29 mouse cellular contexts compared by ENCODE assay signal in the genomic region with DNA sequence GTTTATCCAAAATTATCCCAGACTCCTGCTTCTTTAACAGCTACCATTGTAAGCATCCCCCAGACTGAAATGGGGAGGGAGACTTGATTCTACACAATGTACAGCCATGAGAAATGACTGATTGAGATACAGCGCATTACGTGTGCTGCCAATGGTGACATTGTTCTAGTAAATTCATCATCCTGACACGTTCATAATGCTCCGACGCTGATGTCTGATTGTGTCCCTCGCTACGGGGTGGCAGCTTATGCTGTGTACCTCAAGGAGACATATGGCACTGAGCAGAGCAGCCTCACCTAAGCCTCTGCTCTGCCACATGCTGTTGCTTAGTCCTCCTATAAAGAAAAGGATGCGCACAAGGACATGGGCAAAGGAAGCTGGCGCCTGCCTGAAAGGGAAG.
DNase-seq lines count a peak whose midpoint lies in the region; ATAC-seq lines count a peak whose summit lies in the region.
"Had no signal": no experiment of that assay in that cellular context is flagged by ENCODE, and none has a peak within 500 bp of the region (broad histone marks: within the 10 kb centered on the region; RNA-seq: fewer than 3 reads in every experiment).

No protein-coding gene starts in this region.

- 45% methylated on average over 9 of the region's 9 CpGs for WGBS in hindbrain, embryonic 12.5 days
- 38% methylated on average over 9 of the region's 9 CpGs for WGBS in hindbrain, embryonic 15.5 days
- WGBS in neural tube, embryonic 13.5 days, result 31% methylated on average over 9 of the region's 9 CpGs

- H3K27ac ChIP-seq in hindbrain, embryonic 12.5 days, result 0 out of 2 replicates have a peak overlapping the region, but pooled peaks have one; percentile 52
- no peak overlapping the region for H3K27ac ChIP-seq in hindbrain, embryonic 15.5 days (replicated peaks)
- H3K27ac ChIP-seq in neural tube, embryonic 13.5 days (replicated peaks), result no peak overlapping the region; the same call in 1 of the 2 replicates
- H3K27ac ChIP-seq: embryonic facial prominence, embryonic 10.5 days; embryonic facial prominence, embryonic 15.5 days; forebrain, embryonic 13.5 days; heart, adult 2 months; liver, embryonic 14.5 days; midbrain, embryonic 12.5 days; stomach, embryonic 15.5 days had no signal

- peak overlapping the region; percentile 43 for H3K4me3 ChIP-seq in megakaryocyte, embryonic 14.5 days (replicated peaks)
- H3K4me3 ChIP-seq in hindbrain, embryonic 12.5 days, result no peak overlapping the region
- no peak overlapping the region for H3K4me3 ChIP-seq in hindbrain, embryonic 15.5 days
- H3K4me3 ChIP-seq in neural tube, embryonic 13.5 days, result no peak overlapping the region
- H3K4me3 ChIP-seq: embryonic facial prominence, embryonic 10.5 days; embryonic facial prominence, embryonic 15.5 days; forebrain, embryonic 13.5 days; heart, adult 2 months; midbrain, embryonic 12.5 days; stomach, embryonic 15.5 days had no signal

- ATAC-seq in megakaryocyte, adult 5-6 weeks (ENCODE audit: poor library complexity, severe bottlenecking), result no peak
- ATAC-seq in hindbrain, embryonic 12.5 days (ENCODE audit: low FRiP score), result peak; percentile 83
- ATAC-seq in hindbrain, embryonic 15.5 days (ENCODE audit: low FRiP score, low read depth), result peak; percentile 67
- ATAC-seq in neural tube, embryonic 13.5 days (ENCODE audit: low read depth), result peak; percentile 75; the same call in 1 of the 2 replicates
- ATAC-seq in frontal cortex, adult (ENCODE audit: low TSS enrichment), result no peak
- ATAC-seq in activated CD4-positive, CD25-positive, alpha-beta regulatory T cell, adult 4 months, result no peak
- ATAC-seq: forebrain, embryonic 13.5 days; intestine, postnatal 0 days had no signal

- no peak overlapping the region for H3K9ac ChIP-seq in hindbrain, embryonic 12.5 days
- H3K9ac ChIP-seq in hindbrain, embryonic 15.5 days, result no peak overlapping the region
- H3K9ac ChIP-seq in neural tube, embryonic 13.5 days, result no peak overlapping the region
- H3K9ac ChIP-seq: embryonic facial prominence, embryonic 15.5 days; forebrain, embryonic 13.5 days; liver, embryonic 14.5 days; midbrain, embryonic 12.5 days; stomach, embryonic 15.5 days had no signal

- peaks cover 9% of the 10 kb centered on the region for H3K9me3 ChIP-seq in megakaryocyte, embryonic 14.5 days
- no peaks in the 10 kb centered on the region for H3K9me3 ChIP-seq in hindbrain, embryonic 12.5 days (replicated peaks)
- H3K9me3 ChIP-seq in hindbrain, embryonic 15.5 days, result no peaks in the 10 kb centered on the region
- no peaks in the 10 kb centered on the region for H3K9me3 ChIP-seq in neural tube, embryonic 13.5 days
- H3K9me3 ChIP-seq: embryonic facial prominence, embryonic 10.5 days; embryonic facial prominence, embryonic 15.5 days; forebrain, embryonic 13.5 days; midbrain, embryonic 12.5 days; stomach, embryonic 15.5 days had no signal

- no peaks in the 10 kb centered on the region; the same call in 1 of the 2 replicates for H3K4me1 ChIP-seq in megakaryocyte, embryonic 14.5 days
- peaks cover 21% of the 10 kb centered on the region for H3K4me1 ChIP-seq in hindbrain, embryonic 12.5 days
- peaks cover 15% of the 10 kb centered on the region for H3K4me1 ChIP-seq in hindbrain, embryonic 15.5 days (replicated peaks)
- H3K4me1 ChIP-seq in neural tube, embryonic 13.5 days (replicated peaks), result peaks cover 21% of the 10 kb centered on the region
- H3K4me1 ChIP-seq: embryonic facial prominence, embryonic 15.5 days; stomach, embryonic 15.5 days had no signal

- H3K27me3 ChIP-seq in megakaryocyte, embryonic 14.5 days (replicated peaks), result peaks cover 3% of the 10 kb centered on the region
- no peaks in the 10 kb centered on the region for H3K27me3 ChIP-seq in hindbrain, embryonic 12.5 days
- H3K27me3 ChIP-seq in hindbrain, embryonic 15.5 days, result no peaks in the 10 kb centered on the region
- no peaks in the 10 kb centered on the region for H3K27me3 ChIP-seq in neural tube, embryonic 13.5 days
- H3K27me3 ChIP-seq: CH12.LX; embryonic facial prominence, embryonic 15.5 days; forebrain, embryonic 13.5 days; stomach, embryonic 15.5 days had no signal

- no peaks in the 10 kb centered on the region for H3K36me3 ChIP-seq in megakaryocyte, embryonic 14.5 days (replicated peaks; ENCODE audit: low read length)
- no peaks in the 10 kb centered on the region for H3K36me3 ChIP-seq in hindbrain, embryonic 12.5 days
- no peaks in the 10 kb centered on the region for H3K36me3 ChIP-seq in hindbrain, embryonic 15.5 days
- no peaks in the 10 kb centered on the region for H3K36me3 ChIP-seq in neural tube, embryonic 13.5 days
- H3K36me3 ChIP-seq: embryonic facial prominence, embryonic 10.5 days; embryonic facial prominence, embryonic 15.5 days; midbrain, embryonic 12.5 days; stomach, embryonic 15.5 days had no signal

- 0 out of 2 replicates have a peak overlapping the region, but pooled peaks have one; percentile 8 for H3K4me2 ChIP-seq in hindbrain, embryonic 12.5 days (replicated peaks)
- 0 out of 2 replicates have a peak overlapping the region, but pooled peaks have one; percentile 18 for H3K4me2 ChIP-seq in hindbrain, embryonic 15.5 days
- no peak overlapping the region for H3K4me2 ChIP-seq in neural tube, embryonic 13.5 days
- H3K4me2 ChIP-seq: embryonic facial prominence, embryonic 15.5 days; forebrain, embryonic 13.5 days; midbrain, embryonic 12.5 days; stomach, embryonic 15.5 days had no signal

- no peak for DNase-seq in adrenal gland, postnatal 25 days
- DNase-seq: adrenal gland, postnatal 36 days; cerebellum, adult 18-20 months; cerebellum, postnatal 10 days; gastrocnemius, postnatal 36 days; heart, adult 2 months; heart, postnatal 14 days; kidney, adult 9 months; kidney, postnatal 14 days; liver; lung, adult 2 months; lung, postnatal 14 days; retina, postnatal 1 day; right cerebral cortex, postnatal 14 days had no signal

Comparison
In these comparisons a context has a peak if more than half of its experiments do, and no peak if none do; other contexts are left out.
1. ATAC-seq: peak in hindbrain, embryonic 12.5 days (single experiment), hindbrain, embryonic 15.5 days (single experiment) and neural tube, embryonic 13.5 days (single experiment); none in megakaryocyte, adult 5-6 weeks (single experiment), frontal cortex, adult (single experiment) and activated CD4-positive, CD25-positive, alpha-beta regulatory T cell, adult 4 months (single experiment).